Mouse (Mus musculus): ENCODE measurements around the gene Il17c. TPM values are rescaled to one million over a fixed set of nuclear protein-coding genes. Genes with fewer than 3 reads are reported as not detected.
A peak's percentile ranks its signal among the peaks of the same experiment; 100 is the strongest.

Il17c gene
- polyA plus RNA-seq, 1 experiment from 2014 or later, result not detected

- Histone ChIP-seq H3K27me3 (replicated peaks; ENCODE audit: control insufficient read depth, insufficient read depth, low read length) (no peaks in the 10 kb centered on the region), H3K4me1 (ENCODE audit: control insufficient read depth, insufficient read depth, low read depth, low read length) (no peaks in the 10 kb centered on the region), H3K36me3 (ENCODE audit: control insufficient read depth, insufficient read depth, low read length) (no peaks in the 10 kb centered on the region), H3K9ac (ENCODE audit: low read depth, low read length) (no peak overlapping the region), H3K4me2 (ENCODE audit: low read length) (no peak overlapping the region), H3K9me3 (ENCODE audit: control insufficient read depth, low read length) (no peaks in the 10 kb centered on the region), H3K27ac (ENCODE audit: low read depth, low read length) (no peak overlapping the region), H3K4me3 (ENCODE audit: low read length) (no peak overlapping the region)
- no peak for ATAC-seq
- 85% methylated on average over 9 of the region's 9 CpGs for WGBS
Observed at GRCm38 (mm10) chr8:122426145-122426544, 4.3 kb downstream of the Il17c start.

GRCm38 (mm10) chr8:122427607-122428006 is 5.8 kb downstream of the Il17c start:
- peaks cover under 1% of the 10 kb centered on the region; the same call in 1 of the 2 replicates for H3K27me3 ChIP-seq (replicated peaks; ENCODE audit: control insufficient read depth, insufficient read depth, low read length)
- peaks cover 2% of the 10 kb centered on the region; the same call in 1 of the 2 replicates for H3K4me1 ChIP-seq (ENCODE audit: control insufficient read depth, insufficient read depth, low read depth, low read length)
- no peak overlapping the region for H3K27ac ChIP-seq (ENCODE audit: low read depth, low read length)
- 80% methylated on average over 7 of the region's 7 CpGs for WGBS
- no peak overlapping the region for H3K4me3 ChIP-seq (ENCODE audit: low read length)
- H3K4me2 ChIP-seq (ENCODE audit: low read length), result no peak overlapping the region
- ATAC-seq, result no peak
- no peaks in the 10 kb centered on the region for H3K9me3 ChIP-seq (ENCODE audit: control insufficient read depth, low read length)
- no peak overlapping the region for H3K9ac ChIP-seq (ENCODE audit: low read depth, low read length)
- no peaks in the 10 kb centered on the region for H3K36me3 ChIP-seq (ENCODE audit: control insufficient read depth, insufficient read depth, low read length)

- ATAC-seq, result no peak
- H3K4me1 ChIP-seq (ENCODE audit: control insufficient read depth, insufficient read depth, low read depth, low read length), result peaks cover 7% of the 10 kb centered on the region; the same call in 1 of the 2 replicates
- H3K9me3 ChIP-seq (ENCODE audit: control insufficient read depth, low read length), result no peaks in the 10 kb centered on the region
- no peak overlapping the region for H3K4me2 ChIP-seq (ENCODE audit: low read length)
- peaks cover 1% of the 10 kb centered on the region for H3K36me3 ChIP-seq (ENCODE audit: control insufficient read depth, insufficient read depth, low read length)
- H3K27me3 ChIP-seq (replicated peaks; ENCODE audit: control insufficient read depth, insufficient read depth, low read length), result peaks cover 6% of the 10 kb centered on the region
- 89% methylated on average over 9 of the region's 9 CpGs for WGBS
- H3K9ac ChIP-seq (ENCODE audit: low read depth, low read length), result no peak overlapping the region
- H3K4me3 ChIP-seq (ENCODE audit: low read length), result no peak overlapping the region
- H3K27ac ChIP-seq (ENCODE audit: low read depth, low read length), result no peak overlapping the region
Observed at GRCm38 (mm10) chr8:122428163-122428562, 6.3 kb downstream of the Il17c start.

GRCm38 (mm10) chr8:122430058-122430636 is 8.3 kb downstream of the Il17c start:
- Histone ChIP-seq H3K27me3 (replicated peaks; ENCODE audit: control insufficient read depth, insufficient read depth, low read length) (peaks cover 6% of the 10 kb centered on the region), H3K9me3 (ENCODE audit: control insufficient read depth, low read length) (no peaks in the 10 kb centered on the region), H3K9ac (ENCODE audit: low read depth, low read length) (no peak overlapping the region), H3K36me3 (ENCODE audit: control insufficient read depth, insufficient read depth, low read length) (peaks cover 17% of the 10 kb centered on the region), H3K4me1 (ENCODE audit: control insufficient read depth, insufficient read depth, low read depth, low read length) (peaks cover 7% of the 10 kb centered on the region; the same call in 1 of the 2 replicates), H3K27ac (ENCODE audit: low read depth, low read length) (no peak overlapping the region), H3K4me3 (ENCODE audit: low read length) (no peak overlapping the region), H3K4me2 (ENCODE audit: low read length) (no peak overlapping the region)
- no peak for ATAC-seq
- WGBS, result 86% methylated on average over 10 of the region's 10 CpGs

- no peak overlapping the region for H3K9ac ChIP-seq (ENCODE audit: low read depth, low read length)
- H3K27ac ChIP-seq (ENCODE audit: low read depth, low read length), result no peak overlapping the region
- H3K4me1 ChIP-seq (ENCODE audit: control insufficient read depth, insufficient read depth, low read depth, low read length), result peaks cover 7% of the 10 kb centered on the region; the same call in 1 of the 2 replicates
- ATAC-seq, result no peak
- H3K4me3 ChIP-seq (ENCODE audit: low read length), result no peak overlapping the region
- 86% methylated on average over 3 of the region's 3 CpGs for WGBS
- H3K4me2 ChIP-seq (ENCODE audit: low read length), result no peak overlapping the region
- peaks cover 3% of the 10 kb centered on the region; the same call in 1 of the 2 replicates for H3K9me3 ChIP-seq (ENCODE audit: control insufficient read depth, low read length)
- H3K36me3 ChIP-seq (ENCODE audit: control insufficient read depth, insufficient read depth, low read length), result peaks cover 21% of the 10 kb centered on the region
- peaks cover 6% of the 10 kb centered on the region for H3K27me3 ChIP-seq (replicated peaks; ENCODE audit: control insufficient read depth, insufficient read depth, low read length)
Observed at GRCm38 (mm10) chr8:122430646-122431045, 8.8 kb downstream of the Il17c start.

- Histone ChIP-seq H3K4me2 (ENCODE audit: low read length) (peak overlapping the region; percentile 64), H3K9me3 (ENCODE audit: control insufficient read depth, low read length) (peaks cover 3% of the 10 kb centered on the region; the same call in 1 of the 2 replicates), H3K27ac (ENCODE audit: low read depth, low read length) (no peak overlapping the region), H3K27me3 (replicated peaks; ENCODE audit: control insufficient read depth, insufficient read depth, low read length) (peaks cover 6% of the 10 kb centered on the region), H3K4me3 (ENCODE audit: low read length) (peak overlapping the region; percentile 38), H3K4me1 (ENCODE audit: control insufficient read depth, insufficient read depth, low read depth, low read length) (peaks cover 7% of the 10 kb centered on the region; the same call in 1 of the 2 replicates), H3K9ac (ENCODE audit: low read depth, low read length) (peak overlapping the region; percentile 65; the same call in 1 of the 2 replicates), H3K36me3 (ENCODE audit: control insufficient read depth, insufficient read depth, low read length) (peaks cover 30% of the 10 kb centered on the region)
- no peak for ATAC-seq
- 41% methylated on average over 18 of the region's 18 CpGs for WGBS
Observed at GRCm38 (mm10) chr8:122431694-122432442, 10.0 kb downstream of the Il17c start.

- Histone ChIP-seq H3K4me3 (ENCODE audit: low read length) (peak within 1 kb of the TSS; percentile 38), H3K4me1 (ENCODE audit: control insufficient read depth, insufficient read depth, low read depth, low read length) (peaks cover 7% of the 10 kb centered on the region; the same call in 1 of the 2 replicates), H3K27ac (ENCODE audit: low read depth, low read length) (no peak within 1 kb of the TSS), H3K9me3 (ENCODE audit: control insufficient read depth, low read length) (peaks cover 3% of the 10 kb centered on the region; the same call in 1 of the 2 replicates), H3K4me2 (ENCODE audit: low read length) (peak within 1 kb of the TSS; percentile 64), H3K27me3 (replicated peaks; ENCODE audit: control insufficient read depth, insufficient read depth, low read length) (peaks cover 6% of the 10 kb centered on the region), H3K36me3 (ENCODE audit: control insufficient read depth, insufficient read depth, low read length) (peaks cover 31% of the 10 kb centered on the region), H3K9ac (ENCODE audit: low read depth, low read length) (peak within 1 kb of the TSS; percentile 65)
- 6% methylated on average over 43 of the region's 45 CpGs for WGBS
- 0 out of 2 replicates have a peak, but pooled peaks have one; percentile 55 for ATAC-seq
Observed at GRCm38 (mm10) chr8:122432443-122433268, 10.8 kb downstream of the Il17c start, which contains the start of gene Cyba. Cyba (minus strand) TSS chr8:122432930.

GRCm38 (mm10) chr8:122433269-122433905 is 11.6 kb downstream of the Il17c start:
- Histone ChIP-seq H3K4me2 (ENCODE audit: low read length) (no peak overlapping the region; the same call in 1 of the 2 replicates), H3K27me3 (replicated peaks; ENCODE audit: control insufficient read depth, insufficient read depth, low read length) (peaks cover 6% of the 10 kb centered on the region), H3K9ac (ENCODE audit: low read depth, low read length) (no peak overlapping the region), H3K4me3 (ENCODE audit: low read length) (no peak overlapping the region), H3K9me3 (ENCODE audit: control insufficient read depth, low read length) (peaks cover 3% of the 10 kb centered on the region; the same call in 1 of the 2 replicates), H3K27ac (ENCODE audit: low read depth, low read length) (no peak overlapping the region), H3K36me3 (ENCODE audit: control insufficient read depth, insufficient read depth, low read length) (peaks cover 38% of the 10 kb centered on the region), H3K4me1 (ENCODE audit: control insufficient read depth, insufficient read depth, low read depth, low read length) (peaks cover 7% of the 10 kb centered on the region; the same call in 1 of the 2 replicates)
- peak; percentile 7; the same call in 1 of the 2 replicates for ATAC-seq
- WGBS, result 67% methylated on average over 11 of the region's 11 CpGs
